Mouse (Mus musculus) urinary bladder, postnatal 14 days (tissue): Measurements from ENCODE around the gene Tollip.
"Not testable (repeated sequence)": the region's sequence is repeated elsewhere in the genome, so short reads cannot be mapped to it uniquely, and the experiment has no call there.

ENCODE experiments used
- DNase-seq: peaks from one replicate; pipeline ENCODE4 v3.0.0; 2021; ENCODE audit warnings: low spot score

Gene Tollip

GRCm38 (mm10) chr7:141928642-141929041 is 10.3 kb upstream of the Tollip start:
- DNase-seq: no peak

DNA sequence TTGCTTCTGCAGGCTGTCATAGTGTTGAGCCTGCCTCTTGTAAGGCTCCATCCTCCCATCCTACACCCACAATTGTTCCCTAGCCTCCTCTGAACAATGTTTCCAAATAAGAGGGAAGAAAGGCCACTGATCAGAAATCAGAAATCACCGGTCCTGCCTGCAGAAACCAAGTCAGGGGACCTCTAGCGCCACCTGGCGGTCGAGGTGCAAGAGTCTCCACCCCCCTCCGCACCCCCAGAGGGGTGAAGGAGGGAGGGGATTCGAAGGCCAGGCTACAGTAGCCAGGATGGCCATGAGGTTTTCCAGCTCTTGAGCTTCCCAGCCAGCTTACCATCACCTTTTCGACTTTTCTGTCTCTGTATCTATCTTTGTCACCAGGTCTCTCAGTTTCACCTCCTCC is 6.6 kb upstream of the Tollip start:
- DNase-seq: peak; percentile 64

- not testable (repeated sequence) for DNase-seq
Measured at GRCm38 (mm10) chr7:141924121-141924520, 5.8 kb upstream of the Tollip start.

- DNase-seq: no peak
Measured at GRCm38 (mm10) chr7:141911305-141911704, 7.0 kb downstream of the Tollip start.

- DNase-seq: no peak
Measured at GRCm38 (mm10) chr7:141908591-141908990, 9.7 kb downstream of the Tollip start.

GRCm38 (mm10) chr7:141902791-141903190 is 15.5 kb downstream of the Tollip start:
- no peak for DNase-seq

DNA sequence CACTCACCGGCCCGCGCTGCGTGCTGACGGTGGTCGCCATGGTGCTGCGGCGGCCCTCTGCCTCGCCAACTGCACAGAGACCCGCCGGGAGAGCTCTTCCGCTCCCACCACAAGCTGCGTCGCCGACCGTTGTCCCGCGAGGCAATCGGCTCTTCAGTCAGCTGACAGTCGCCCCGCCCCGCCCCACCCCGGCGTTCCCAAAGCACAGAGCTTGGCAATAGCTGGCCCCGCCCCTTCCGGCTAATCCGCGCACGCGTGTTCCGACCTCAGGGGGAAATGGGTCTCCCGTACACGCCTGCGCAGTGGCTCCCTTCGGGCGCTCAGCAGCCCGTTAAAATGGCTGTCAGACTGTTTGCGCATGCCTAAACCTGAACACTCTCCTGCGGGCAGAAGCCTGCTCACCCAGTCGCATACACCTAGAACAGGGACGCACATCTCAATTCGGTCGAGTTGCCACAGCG is 16.0 kb downstream of the Tollip start:
- DNase-seq: peak; percentile 100

- DNase-seq: no peak
Measured at GRCm38 (mm10) chr7:141901825-141902224, 16.5 kb downstream of the Tollip start.

DNA sequence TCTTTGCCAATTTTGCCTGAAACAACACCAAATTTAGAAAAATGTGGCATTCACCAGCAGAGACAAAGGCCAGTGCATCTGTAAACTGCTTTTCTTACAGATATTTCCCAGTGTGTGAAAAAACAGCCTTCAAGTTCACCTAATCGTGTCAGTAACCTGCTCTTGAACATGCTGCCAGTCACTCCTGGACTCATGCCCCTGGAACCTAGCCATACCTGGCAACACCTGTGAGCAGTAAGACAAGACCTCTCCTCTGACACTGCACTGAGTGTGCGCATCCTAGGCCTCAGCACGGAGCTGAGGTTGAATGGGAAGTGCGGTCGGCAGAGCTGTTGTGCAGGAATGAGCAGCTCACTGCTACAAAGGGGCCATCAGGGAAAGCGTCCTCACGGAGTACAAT is 26.2 kb downstream of the Tollip start:
- DNase-seq: no peak

- DNase-seq: no peak
Measured at GRCm38 (mm10) chr7:141878813-141879212, 39.5 kb downstream of the Tollip start.

DNA sequence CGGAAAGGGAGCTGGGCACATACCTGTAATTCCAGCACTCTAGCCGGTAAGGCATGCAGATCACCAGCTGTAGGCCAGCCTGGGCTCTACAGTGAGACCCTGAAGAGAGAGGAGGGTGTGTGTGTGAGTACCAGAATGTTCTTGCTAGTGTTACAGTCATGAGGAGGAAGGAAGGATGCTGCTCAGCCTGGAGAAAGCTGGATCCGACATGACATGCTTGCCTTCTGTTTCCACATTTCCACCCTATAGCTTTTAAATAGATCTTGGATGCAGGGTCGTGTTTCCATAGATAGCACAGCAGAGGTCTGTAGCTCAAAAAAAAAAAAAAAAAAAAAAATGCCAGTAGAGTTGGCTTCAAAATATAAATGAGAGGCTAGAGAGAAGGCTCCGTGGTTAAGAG is 43.4 kb downstream of the Tollip start:
- no peak for DNase-seq

- no peak for DNase-seq
Measured at GRCm38 (mm10) chr7:141870553-141870952, 47.8 kb downstream of the Tollip start.

DNA sequence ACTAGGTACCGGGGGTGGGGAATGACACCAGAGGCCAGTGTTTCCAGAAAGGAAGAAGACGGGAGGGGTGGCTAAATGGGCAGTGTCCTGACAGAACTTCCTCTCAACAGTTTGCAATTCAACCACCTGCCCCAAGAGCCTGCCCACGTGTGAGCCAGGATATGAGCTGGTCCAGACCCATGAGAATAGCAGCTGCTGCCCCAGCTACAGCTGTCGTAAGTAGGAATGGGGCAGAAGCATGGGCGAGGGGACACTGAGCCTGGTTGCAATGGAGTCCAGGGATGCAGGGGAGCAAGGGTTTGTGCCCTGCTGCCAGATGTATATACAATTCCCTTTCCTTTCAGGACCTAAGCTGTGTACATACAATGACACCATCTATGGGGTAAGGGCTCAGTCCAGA is 48.7 kb downstream of the Tollip start:
- DNase-seq: no peak

DNA sequence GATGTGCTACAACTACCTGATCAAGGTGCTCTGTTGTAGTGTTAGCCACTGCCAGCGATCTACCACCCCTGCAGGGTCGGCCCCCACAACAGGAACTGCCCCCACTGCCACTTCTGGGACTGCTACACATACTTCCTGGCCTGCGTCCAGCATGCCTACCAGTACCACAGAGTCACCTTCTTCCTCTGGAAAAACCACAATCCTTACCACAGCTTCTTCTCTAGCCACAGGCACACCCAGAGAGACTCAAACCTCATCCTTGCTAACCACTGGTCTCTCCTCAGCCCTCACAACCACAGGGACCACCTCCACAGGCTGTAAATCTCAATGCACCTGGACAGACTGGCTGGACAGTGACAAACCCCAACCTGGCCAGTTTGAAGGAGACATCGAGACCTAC is 57.3 kb downstream of the Tollip start:
- DNase-seq: no peak

- no peak for DNase-seq
Measured at GRCm38 (mm10) chr7:141840354-141840753, 78.0 kb downstream of the Tollip start.

GRCm38 (mm10) chr7:141838779-141839178 is 79.5 kb downstream of the Tollip start, which contains the start of gene Muc5b:
TSS of gene Muc5b (plus strand) at chr7:141839070.
- DNase-seq: peak; percentile 10

DNA sequence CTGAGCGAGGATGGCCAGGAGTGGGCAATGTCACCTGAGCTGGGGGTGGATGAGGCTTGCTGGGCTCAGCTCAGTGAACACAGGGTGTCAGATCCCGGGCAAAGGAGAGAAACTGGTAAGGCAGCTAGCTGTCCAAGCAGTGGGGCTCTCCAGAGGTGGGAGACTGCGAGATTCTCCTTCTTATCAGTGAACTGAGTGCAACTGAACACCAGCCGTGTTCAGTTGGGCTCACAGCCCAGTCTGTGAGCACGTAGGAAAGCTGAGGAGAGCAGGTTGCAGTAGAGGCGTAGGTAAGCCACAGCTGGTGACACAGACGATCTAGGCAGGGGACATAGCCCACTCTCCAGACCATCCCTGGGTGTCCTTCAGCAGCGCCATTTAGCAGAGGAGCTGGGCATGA is 81.9 kb downstream of the Tollip start:
- no peak for DNase-seq

GRCm38 (mm10) chr7:141835941-141836340 is 82.4 kb downstream of the Tollip start:
- DNase-seq: no peak
